Comparison of ENCODE assay signal across 29 mouse cellular contexts in genomic region chr3:30255828-30256227, GRCm38 (mm10).
DNase-seq lines count a peak whose midpoint lies in the region; ATAC-seq and TF ChIP-seq lines count a peak whose summit lies in the region.
"Had no signal": no experiment of that assay in that cellular context is flagged by ENCODE, and none has a peak within 500 bp of the region (broad histone marks: within the 10 kb centered on the region; RNA-seq: fewer than 3 reads in every experiment).

No protein-coding gene starts in this region.

- WGBS in liver, postnatal 0 days (ENCODE audit: insufficient replicate concordance): 67% methylated on average over 5 of the region's 5 CpGs
- 77% methylated on average over 5 of the region's 5 CpGs for WGBS in liver, embryonic 11.5 days
- WGBS in intestine, embryonic 16.5 days: 70% methylated on average over 5 of the region's 5 CpGs
- 92% methylated on average over 5 of the region's 5 CpGs for WGBS in limb, embryonic 10.5 days
- 85% methylated on average over 5 of the region's 5 CpGs for WGBS in cerebellum, adult 2 months

- H3K27me3 ChIP-seq in liver, postnatal 0 days (ENCODE audit: insufficient read depth, low read length): no peaks in the 10 kb centered on the region
- no peaks in the 10 kb centered on the region for H3K27me3 ChIP-seq in liver, embryonic 11.5 days (replicated peaks; ENCODE audit: control insufficient read depth, insufficient read depth, low read length)
- no peaks in the 10 kb centered on the region for H3K27me3 ChIP-seq in intestine, embryonic 16.5 days (replicated peaks; ENCODE audit: control insufficient read depth, insufficient read depth, low read length)
- no peaks in the 10 kb centered on the region for H3K27me3 ChIP-seq in limb, embryonic 10.5 days (ENCODE audit: low read depth, poor library complexity, severe bottlenecking)
- no peaks in the 10 kb centered on the region for H3K27me3 ChIP-seq in cerebellum, adult 2 months (ENCODE audit: control insufficient read depth, insufficient read depth, low read length)
- H3K27me3 ChIP-seq: CH12.LX; embryonic facial prominence, embryonic 13.5 days; embryonic facial prominence, embryonic 15.5 days; forebrain, embryonic 12.5 days had no signal

- peak; percentile 39; the same call in 1 of the 2 replicates for ATAC-seq in liver, postnatal 0 days
- ATAC-seq in liver, embryonic 11.5 days (replicated peaks; ENCODE audit: low FRiP score): no peak
- peak; percentile 82 for ATAC-seq in intestine, embryonic 16.5 days
- ATAC-seq: activated CD4-positive, CD25-positive, alpha-beta regulatory T cell, adult 4 months; CD4-positive, CD25-positive, alpha-beta regulatory T cell, adult 4 months; forebrain, embryonic 14.5 days; forebrain, embryonic 16.5 days; Patski had no signal

- no peaks in the 10 kb centered on the region for H3K36me3 ChIP-seq in liver, postnatal 0 days (replicated peaks; ENCODE audit: insufficient read depth, low read length)
- no peaks in the 10 kb centered on the region for H3K36me3 ChIP-seq in liver, embryonic 11.5 days (ENCODE audit: control insufficient read depth, insufficient read depth, low read length)
- no peaks in the 10 kb centered on the region for H3K36me3 ChIP-seq in intestine, embryonic 16.5 days (ENCODE audit: control insufficient read depth, insufficient read depth, low read length)
- no peaks in the 10 kb centered on the region for H3K36me3 ChIP-seq in limb, embryonic 10.5 days
- H3K36me3 ChIP-seq: embryonic facial prominence, embryonic 13.5 days; embryonic facial prominence, embryonic 15.5 days; forebrain, embryonic 10.5 days; forebrain, embryonic 12.5 days; G1E had no signal

- H3K4me3 ChIP-seq in liver, postnatal 0 days (ENCODE audit: low read depth, low read length): no peak overlapping the region
- H3K4me3 ChIP-seq in liver, embryonic 11.5 days (ENCODE audit: low read depth, low read length): no peak overlapping the region
- H3K4me3 ChIP-seq in intestine, embryonic 16.5 days (ENCODE audit: low read length): no peak overlapping the region
- no peak overlapping the region for H3K4me3 ChIP-seq in limb, embryonic 10.5 days
- H3K4me3 ChIP-seq in cerebellum, adult 2 months (replicated peaks; ENCODE audit: insufficient read depth, low read depth, low read length): no peak overlapping the region
- H3K4me3 ChIP-seq: embryonic facial prominence, embryonic 13.5 days; embryonic facial prominence, embryonic 15.5 days; erythroblast, embryonic 14.5 days; forebrain, embryonic 10.5 days; forebrain, embryonic 12.5 days had no signal

- no peak overlapping the region for H3K9ac ChIP-seq in liver, postnatal 0 days (replicated peaks)
- no peak overlapping the region for H3K9ac ChIP-seq in liver, embryonic 11.5 days (ENCODE audit: low read depth, low read length)
- H3K9ac ChIP-seq in intestine, embryonic 16.5 days (ENCODE audit: low read depth, low read length): no peak overlapping the region
- H3K9ac ChIP-seq: embryonic facial prominence, embryonic 13.5 days; embryonic facial prominence, embryonic 15.5 days; forebrain, embryonic 12.5 days had no signal

- H3K9me3 ChIP-seq in liver, postnatal 0 days (ENCODE audit: low read length): no peaks in the 10 kb centered on the region
- H3K9me3 ChIP-seq in liver, embryonic 11.5 days (ENCODE audit: control insufficient read depth, low read length): no peaks in the 10 kb centered on the region
- H3K9me3 ChIP-seq in intestine, embryonic 16.5 days (ENCODE audit: control insufficient read depth, low read length): no peaks in the 10 kb centered on the region
- H3K9me3 ChIP-seq in limb, embryonic 10.5 days (replicated peaks): no peaks in the 10 kb centered on the region
- H3K9me3 ChIP-seq: embryonic facial prominence, embryonic 13.5 days; embryonic facial prominence, embryonic 15.5 days; forebrain, embryonic 10.5 days; forebrain, embryonic 12.5 days; G1E had no signal

- no peak overlapping the region for H3K4me2 ChIP-seq in liver, postnatal 0 days (ENCODE audit: low read depth, low read length)
- H3K4me2 ChIP-seq in liver, embryonic 11.5 days: no peak overlapping the region
- no peak overlapping the region for H3K4me2 ChIP-seq in intestine, embryonic 16.5 days (ENCODE audit: low read depth, low read length)
- H3K4me2 ChIP-seq: embryonic facial prominence, embryonic 13.5 days; embryonic facial prominence, embryonic 15.5 days; forebrain, embryonic 12.5 days had no signal

- TF ChIP-seq POLR2A in cerebellum, adult 2 months (IDR thresholded peaks at IDR 0.05; ENCODE audit: borderline replicate concordance, insufficient read depth, low read length): no peak

- no peak for TF ChIP-seq EP300 in liver, postnatal 0 days (IDR thresholded peaks at IDR 0.05; ENCODE audit: low read depth)

- H3K27ac ChIP-seq in liver, postnatal 0 days (ENCODE audit: low read depth): no peak overlapping the region
- H3K27ac ChIP-seq in liver, embryonic 11.5 days (ENCODE audit: low read depth, low read length): no peak overlapping the region
- no peak overlapping the region for H3K27ac ChIP-seq in intestine, embryonic 16.5 days (ENCODE audit: low read length)
- peak overlapping the region; percentile 53; the same call in 1 of the 2 replicates for H3K27ac ChIP-seq in limb, embryonic 10.5 days
- no peak overlapping the region for H3K27ac ChIP-seq in cerebellum, adult 2 months (ENCODE audit: insufficient read depth, low read length)
- H3K27ac ChIP-seq: embryonic facial prominence, embryonic 13.5 days; embryonic facial prominence, embryonic 15.5 days; forebrain, embryonic 10.5 days; forebrain, embryonic 12.5 days had no signal

- intact Hi-C loops in heart, postnatal 36 days (cut with DNase I): no loop called here

- no peak for TF ChIP-seq CTCF in liver, postnatal 0 days (IDR thresholded peaks at IDR 0.05; ENCODE audit: low read depth)
- TF ChIP-seq CTCF in cerebellum, adult 2 months (IDR thresholded peaks at IDR 0.05; ENCODE audit: borderline replicate concordance, insufficient read depth, low read depth, low read length): no peak

- no peaks in the 10 kb centered on the region for H3K4me1 ChIP-seq in liver, postnatal 0 days (ENCODE audit: insufficient read depth)
- no peaks in the 10 kb centered on the region for H3K4me1 ChIP-seq in liver, embryonic 11.5 days (replicated peaks; ENCODE audit: control insufficient read depth, insufficient read depth, low read length)
- no peaks in the 10 kb centered on the region for H3K4me1 ChIP-seq in intestine, embryonic 16.5 days (ENCODE audit: control insufficient read depth, insufficient read depth, low read length)
- peaks cover 52% of the 10 kb centered on the region for H3K4me1 ChIP-seq in limb, embryonic 10.5 days
- H3K4me1 ChIP-seq in cerebellum, adult 2 months (ENCODE audit: control insufficient read depth, insufficient read depth, low read length): no peaks in the 10 kb centered on the region
- H3K4me1 ChIP-seq: embryonic facial prominence, embryonic 15.5 days; forebrain, embryonic 12.5 days had no signal

- peak; percentile 58 for DNase-seq in heart, adult 11 months
- no peak for DNase-seq in heart, postnatal 36 days
- no peak for DNase-seq in liver, postnatal 0 days
- DNase-seq in liver, embryonic 11.5 days (ENCODE audit: low spot score): no peak
- no peak for DNase-seq in limb, embryonic 10.5 days (ENCODE audit: low spot score)
- no peak for DNase-seq in cerebellum, adult 2 months
- no peak for DNase-seq in urinary bladder, postnatal 25 days (ENCODE audit: low spot score)
- DNase-seq: adrenal gland, adult 8-10 months; adrenal gland, postnatal 14 days; adrenal gland, postnatal 36 days; B cell, adult 2 months; cerebellum, adult 11 months; cerebellum, adult 18-20 months; cerebellum, adult 9-10 months; cerebellum, postnatal 10 days; cerebellum, postnatal 25 days had no signal
